Mouse (Mus musculus) liver, embryonic 13.5 days (tissue): ENCODE results near the gene Kif21a. TPM values are rescaled to one million over a fixed set of nuclear protein-coding genes. Genes with fewer than 3 reads are reported as not detected.

Source experiments
- ATAC-seq: fragments of 200-750 bp; cut with Nextera tagmentation; 2 replicates; pipeline ENCODE4 v1.8.0; 2017; ENCODE audit warnings: low read depth, mild to moderate bottlenecking, moderate number of reproducible peaks, moderate library complexity
- DNase-seq: peaks from one replicate; pipeline ENCODE4 v3.0.0; 2022
- H3K27ac ChIP-seq: fragments of 300-500 bp; sonication (generic); 2 replicates; pipeline ENCODE4 v1.5.1; 2015; ENCODE audit warnings: moderate library complexity, mild to moderate bottlenecking, inconsistent platforms
- H3K27me3 ChIP-seq: fragments of 300-500 bp; sonication (generic); 2 replicates; pipeline ENCODE4 v1.6.1; 2015; ENCODE audit warnings: mild to moderate bottlenecking, inconsistent platforms
- H3K36me3 ChIP-seq: fragments of 300-500 bp; sonication (generic); 2 replicates; pipeline ENCODE4 v1.6.1; 2015; ENCODE audit warnings: mild to moderate bottlenecking, inconsistent platforms
- H3K4me1 ChIP-seq: fragments of 300-500 bp; sonication (generic); replicated peaks from 2 replicates; pipeline ENCODE4 v1.6.1; 2015; ENCODE audit warnings: inconsistent platforms
- H3K4me2 ChIP-seq: fragments of 300-500 bp; sonication (generic); 2 replicates; pipeline ENCODE4 v1.6.1; 2015; ENCODE audit warnings: inconsistent platforms, mild to moderate bottlenecking, moderate library complexity
- H3K4me3 ChIP-seq: fragments of 300-500 bp; sonication (generic); replicated peaks from 2 replicates; pipeline ENCODE4 v1.5.1; 2015; ENCODE audit warnings: mild to moderate bottlenecking, inconsistent platforms
- H3K9ac ChIP-seq: fragments of 300-500 bp; sonication (generic); 2 replicates; pipeline ENCODE4 v1.6.1; 2015; ENCODE audit warnings: mild to moderate bottlenecking, inconsistent platforms
- H3K9me3 ChIP-seq: fragments of 300-500 bp; sonication (generic); replicated peaks from 2 replicates; pipeline ENCODE4 v1.6.1; 2016; ENCODE audit warnings: inconsistent platforms
- WGBS: fragments of 180-500 bp; shearing (Covaris S2); methylation state at CpG from one replicate; pipeline ENCODE4 v1.1.7; 2015; ENCODE audit not compliant: insufficient replicate concordance; 5-methylcytosine and 5-hydroxymethylcytosine counted together
- polyA plus RNA-seq: library from polyadenylated mRNA; unstranded; fragments of >200 nt; fragmentation: Nextera tagmentation; extraction: Ambion mirVana; gene quantifications from 2 replicates; pipeline ENCODE4 v1.2.1, GENCODE M21; 2015

Gene Kif21a
- polyA plus RNA-seq, 1 experiment from 2014 or later: 1.9 TPM

DNA sequence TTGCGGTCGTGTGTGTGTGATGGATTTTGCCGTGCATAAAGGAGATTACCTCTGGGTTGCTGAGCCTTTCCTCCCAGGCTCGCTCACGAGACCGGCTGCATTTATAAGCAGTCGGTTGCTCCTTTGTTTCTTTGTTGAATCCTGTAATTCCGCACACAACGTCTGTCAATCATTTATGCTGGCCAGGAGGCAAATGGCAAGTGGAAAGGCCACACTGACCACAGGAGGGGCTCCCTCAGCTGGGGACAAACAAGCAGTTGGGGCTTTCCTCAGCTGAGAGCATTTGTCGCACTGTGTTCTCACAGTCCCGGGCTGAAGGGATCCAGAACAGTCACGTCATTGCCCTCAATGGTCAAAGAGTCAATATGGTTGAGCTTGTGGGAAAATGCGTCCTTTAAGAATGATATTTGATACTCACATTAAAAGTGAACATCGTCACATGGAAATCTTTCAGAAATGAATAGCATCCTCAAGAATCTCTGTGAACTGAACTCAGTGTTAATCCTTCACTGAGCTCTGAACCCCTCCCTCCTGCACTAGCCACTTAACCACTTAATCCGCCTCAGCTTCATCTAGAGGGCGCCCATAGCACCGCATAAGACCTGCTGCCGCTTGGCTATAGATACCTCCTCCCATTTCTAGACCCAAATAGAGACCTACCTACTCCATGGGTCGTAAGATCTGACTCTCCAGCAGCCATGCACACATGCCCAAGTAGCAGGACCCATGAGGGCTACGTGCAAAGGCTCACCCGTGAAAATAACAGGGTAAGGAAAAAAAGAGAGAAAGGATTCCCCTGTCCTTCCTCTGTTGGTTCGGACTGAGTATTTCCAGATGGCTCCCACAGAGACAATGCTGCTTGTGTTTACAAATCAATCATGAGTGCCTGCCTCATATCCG, 32.2 kb downstream of the Kif21a start:
- Histone ChIP-seq H3K4me1 (peaks cover 2% of the 10 kb centered on the region; the same call in 1 of the 2 replicates), H3K4me3 (no peak overlapping the region), H3K27ac (no peak overlapping the region), H3K4me2 (no peak overlapping the region), H3K27me3 (no peaks in the 10 kb centered on the region), H3K9ac (no peak overlapping the region), H3K9me3 (no peaks in the 10 kb centered on the region), H3K36me3 (no peaks in the 10 kb centered on the region)
- DNase-seq (no peak), ATAC-seq (no peak)
- 70% methylated on average over 23 of the region's 23 CpGs for WGBS

DNA sequence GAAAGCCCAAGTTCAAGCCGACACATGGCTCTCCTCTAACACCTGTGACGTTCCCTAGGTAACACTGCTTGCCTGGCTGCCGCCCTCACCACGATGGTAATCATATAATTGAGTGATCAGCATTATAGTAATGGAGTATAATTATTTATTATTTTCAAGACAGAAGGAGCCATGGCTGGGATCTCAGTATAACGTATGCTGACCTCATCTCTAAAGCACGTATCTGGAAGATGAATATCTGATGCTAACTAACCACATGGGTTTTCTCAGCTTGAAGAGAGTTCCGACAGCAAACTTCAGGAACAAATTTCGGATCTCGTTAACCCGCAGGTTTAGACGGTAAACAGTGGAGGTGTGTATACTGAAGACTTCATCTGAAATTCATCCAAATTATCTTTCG, 33.4 kb downstream of the Kif21a start:
- Histone ChIP-seq H3K4me3 (no peak overlapping the region), H3K9ac (no peak overlapping the region), H3K4me1 (peaks cover 2% of the 10 kb centered on the region; the same call in 1 of the 2 replicates), H3K9me3 (no peaks in the 10 kb centered on the region), H3K27me3 (no peaks in the 10 kb centered on the region), H3K27ac (no peak overlapping the region), H3K36me3 (no peaks in the 10 kb centered on the region), H3K4me2 (no peak overlapping the region)
- no peak for DNase-seq
- no peak for ATAC-seq
- 78% methylated on average over 12 of the region's 12 CpGs for WGBS

- Histone ChIP-seq H3K9me3 (no peaks in the 10 kb centered on the region), H3K36me3 (no peaks in the 10 kb centered on the region), H3K9ac (no peak overlapping the region), H3K4me3 (no peak overlapping the region), H3K27me3 (no peaks in the 10 kb centered on the region), H3K4me1 (peaks cover 2% of the 10 kb centered on the region; the same call in 1 of the 2 replicates), H3K4me2 (0 out of 2 replicates have a peak overlapping the region, but pooled peaks have one; percentile 23), H3K27ac (no peak overlapping the region)
- ATAC-seq: no peak
- 20% methylated on average over 6 of the region's 6 CpGs for WGBS
- DNase-seq: no peak
Observed at GRCm38 (mm10) chr15:91012793-91013580, 36.8 kb downstream of the Kif21a start.

GRCm38 (mm10) chr15:91010218-91010617, 39.5 kb downstream of the Kif21a start:
- Histone ChIP-seq H3K9me3 (no peaks in the 10 kb centered on the region), H3K36me3 (no peaks in the 10 kb centered on the region), H3K4me1 (peaks cover 2% of the 10 kb centered on the region; the same call in 1 of the 2 replicates), H3K27ac (no peak overlapping the region), H3K9ac (no peak overlapping the region), H3K4me3 (no peak overlapping the region), H3K4me2 (no peak overlapping the region), H3K27me3 (no peaks in the 10 kb centered on the region)
- WGBS: 66% methylated on average over 4 of the region's 4 CpGs
- DNase-seq (no peak), ATAC-seq (no peak)

GRCm38 (mm10) chr15:91007123-91007830, 42.5 kb downstream of the Kif21a start:
- H3K4me1 ChIP-seq: no peaks in the 10 kb centered on the region
- peak; percentile 50 for ATAC-seq
- H3K4me2 ChIP-seq: no peak overlapping the region
- no peak overlapping the region for H3K27ac ChIP-seq
- WGBS: 60% methylated on average over 13 of the region's 13 CpGs
- no peak for DNase-seq
- H3K36me3 ChIP-seq: no peaks in the 10 kb centered on the region
- H3K9me3 ChIP-seq: no peaks in the 10 kb centered on the region
- H3K9ac ChIP-seq: no peak overlapping the region
- no peak overlapping the region for H3K4me3 ChIP-seq
- no peaks in the 10 kb centered on the region for H3K27me3 ChIP-seq

- WGBS: 67% methylated on average over 7 of the region's 7 CpGs
- H3K4me3 ChIP-seq: no peak overlapping the region
- no peaks in the 10 kb centered on the region for H3K27me3 ChIP-seq
- no peak overlapping the region for H3K9ac ChIP-seq
- ATAC-seq: no peak
- no peaks in the 10 kb centered on the region for H3K9me3 ChIP-seq
- H3K4me1 ChIP-seq: no peaks in the 10 kb centered on the region
- H3K36me3 ChIP-seq: no peaks in the 10 kb centered on the region
- H3K27ac ChIP-seq: no peak overlapping the region
- DNase-seq: no peak
- no peak overlapping the region for H3K4me2 ChIP-seq
Observed at GRCm38 (mm10) chr15:91004726-91005125, 45.0 kb downstream of the Kif21a start.

DNA sequence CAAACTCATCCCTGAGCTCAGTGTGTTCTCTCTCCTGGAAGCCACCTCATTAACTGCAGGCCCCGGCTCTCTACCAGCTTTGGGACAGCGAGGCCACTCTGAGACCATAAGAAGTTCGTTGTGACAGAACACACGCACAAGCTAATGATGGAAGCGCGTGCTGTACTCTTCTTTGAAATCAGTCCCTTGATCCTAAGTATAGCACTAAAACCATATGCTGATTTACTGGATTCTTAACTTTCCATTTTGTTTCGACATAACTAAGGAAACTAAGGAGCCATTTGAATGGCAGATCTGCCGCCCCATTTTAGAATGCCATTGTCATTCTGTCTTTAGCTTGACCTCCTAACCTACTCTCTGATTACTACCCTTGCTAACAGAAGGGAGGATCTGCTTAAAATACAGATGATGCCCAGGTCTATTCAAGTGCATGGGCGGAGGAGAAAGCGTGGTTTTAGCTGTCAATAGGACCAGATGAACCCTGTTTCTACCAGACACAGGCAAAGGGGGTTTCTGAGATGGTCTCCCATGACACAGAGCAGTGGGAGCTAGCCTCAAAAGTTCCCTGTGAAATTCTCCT, 48.6 kb downstream of the Kif21a start:
- WGBS: 76% methylated on average over 10 of the region's 10 CpGs

DNA sequence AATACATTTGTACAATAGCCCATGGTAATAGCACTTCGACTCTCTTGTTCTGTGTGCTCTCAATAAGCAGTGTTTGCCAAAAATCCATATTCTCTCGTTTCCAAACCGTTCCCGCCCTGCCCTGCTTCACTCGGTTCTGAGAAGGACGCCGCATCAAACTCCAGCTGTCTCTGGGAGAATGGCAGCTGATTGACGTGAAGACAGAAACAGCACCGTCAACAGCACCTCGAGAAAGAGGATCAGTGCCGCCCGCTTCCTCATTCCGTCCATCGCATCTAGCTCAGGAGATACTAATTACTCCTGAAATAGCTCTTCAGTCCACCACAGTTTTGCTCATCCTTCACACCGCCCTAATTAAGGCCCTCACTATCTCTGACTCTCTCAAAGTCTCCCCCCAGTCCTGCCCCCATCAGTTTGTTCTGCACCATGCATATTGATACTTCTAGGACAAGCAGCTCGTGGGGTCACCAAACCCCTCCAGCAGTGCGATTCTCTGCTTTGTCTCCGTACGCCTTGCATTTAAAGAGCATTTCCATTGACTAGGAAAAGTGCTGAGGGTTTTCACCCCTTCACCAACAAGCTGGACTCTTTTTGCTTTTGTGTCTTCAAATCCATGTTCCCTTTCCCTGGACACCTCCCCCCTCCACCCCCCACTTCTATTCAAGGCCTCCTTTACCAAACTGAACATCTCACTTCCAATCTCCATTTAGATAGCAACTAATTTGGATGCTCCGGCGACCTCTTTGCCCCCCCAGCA, 49.3 kb downstream of the Kif21a start:
- DNase-seq (no peak), ATAC-seq (no peak)
- H3K9me3 ChIP-seq: no peaks in the 10 kb centered on the region
- H3K4me3 ChIP-seq: no peak overlapping the region
- no peaks in the 10 kb centered on the region for H3K27me3 ChIP-seq
- H3K27ac ChIP-seq: no peak overlapping the region
- H3K36me3 ChIP-seq: no peaks in the 10 kb centered on the region
- H3K9ac ChIP-seq: no peak overlapping the region
- no peaks in the 10 kb centered on the region for H3K4me1 ChIP-seq
- WGBS: 66% methylated on average over 21 of the region's 21 CpGs
- no peak overlapping the region for H3K4me2 ChIP-seq

More for the DNA sequence above, 48.6 kb downstream of the Kif21a start:
- Histone ChIP-seq H3K4me2 (no peak overlapping the region), H3K27me3 (no peaks in the 10 kb centered on the region), H3K27ac (no peak overlapping the region), H3K9me3 (no peaks in the 10 kb centered on the region), H3K9ac (no peak overlapping the region), H3K36me3 (no peaks in the 10 kb centered on the region), H3K4me3 (no peak overlapping the region), H3K4me1 (no peaks in the 10 kb centered on the region)
- ATAC-seq (no peak), DNase-seq (no peak)

GRCm38 (mm10) chr15:90992871-90993270, 56.9 kb downstream of the Kif21a start:
- H3K4me3 ChIP-seq: no peak overlapping the region
- 53% methylated on average over 2 of the region's 2 CpGs for WGBS
- DNase-seq (no peak), ATAC-seq (no peak)
- H3K27ac ChIP-seq: no peak overlapping the region
- no peak overlapping the region for H3K4me2 ChIP-seq
- no peaks in the 10 kb centered on the region for H3K36me3 ChIP-seq
- no peak overlapping the region for H3K9ac ChIP-seq
- no peaks in the 10 kb centered on the region for H3K27me3 ChIP-seq
- no peaks in the 10 kb centered on the region for H3K4me1 ChIP-seq
- H3K9me3 ChIP-seq: no peaks in the 10 kb centered on the region

DNA sequence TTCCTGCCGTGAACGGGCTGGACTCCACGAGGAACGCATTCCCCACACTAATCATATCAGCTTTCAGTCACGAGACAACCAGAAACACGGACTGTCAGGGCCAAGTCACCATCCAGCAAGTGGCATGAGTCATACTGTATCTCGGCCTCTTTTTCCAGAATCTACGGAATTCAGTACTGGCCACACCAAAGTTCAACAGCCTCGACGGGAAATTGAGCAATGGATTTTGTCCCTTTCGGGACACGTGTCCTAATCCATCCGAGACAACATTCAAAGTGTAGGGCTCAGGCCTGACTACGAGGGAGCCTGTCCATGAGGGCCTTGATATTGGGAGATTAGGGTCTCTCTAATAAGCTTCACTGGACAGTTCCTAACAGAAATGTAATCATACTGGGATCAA, 57.4 kb downstream of the Kif21a start:
- whole genome bisulfite sequencing: 78% methylated on average over 14 of the region's 14 CpGs
- Histone ChIP-seq H3K27me3 (no peaks in the 10 kb centered on the region), H3K27ac (no peak overlapping the region), H3K36me3 (no peaks in the 10 kb centered on the region), H3K4me1 (no peaks in the 10 kb centered on the region), H3K9ac (no peak overlapping the region), H3K4me3 (no peak overlapping the region), H3K4me2 (no peak overlapping the region), H3K9me3 (no peaks in the 10 kb centered on the region)
- ATAC-seq (no peak), DNase-seq (no peak)
